Mouse (Mus musculus) neural tube, embryonic 11.5 days (tissue): ENCODE results near the gene Gja1. TPM values are rescaled to one million over a fixed set of nuclear protein-coding genes. Genes with fewer than 3 reads are reported as not detected.
A peak's percentile ranks its signal among the peaks of the same experiment; 100 is the strongest.
"Not testable (repeated sequence)": the region's sequence is repeated elsewhere in the genome, so short reads cannot be mapped to it uniquely, and the experiment has no call there.

Experiments
- ATAC-seq: fragments of 200-750 bp; cut with Nextera tagmentation; 2 replicates; pipeline ENCODE4 v1.8.0; 2017; ENCODE audit warnings: moderate number of reproducible peaks, mild to moderate bottlenecking, moderate TSS enrichment, moderate library complexity; ENCODE audit not compliant: insufficient read depth, low FRiP score, low TSS enrichment
- DNase-seq: peaks from one replicate; pipeline ENCODE4 v3.0.0-alpha.2; 2015; ENCODE audit warnings: low spot score
- H3K27ac ChIP-seq: fragments of 300-500 bp; sonication (generic); 2 replicates; pipeline ENCODE4 v1.5.1; 2014; ENCODE audit warnings: low read depth, mild to moderate bottlenecking, low read length
- H3K27me3 ChIP-seq: fragments of 300-500 bp; sonication (generic); 2 replicates; pipeline ENCODE4 v1.6.1; 2014; ENCODE audit warnings: mild to moderate bottlenecking, low read length, mixed read lengths; ENCODE audit not compliant: control insufficient read depth, insufficient read depth
- H3K36me3 ChIP-seq: fragments of 300-500 bp; sonication (generic); 2 replicates; pipeline ENCODE4 v1.6.1; 2014; ENCODE audit warnings: mild to moderate bottlenecking, low read length, moderate library complexity, mixed read lengths; ENCODE audit not compliant: control insufficient read depth, insufficient read depth
- H3K4me1 ChIP-seq: fragments of 300-500 bp; sonication (generic); 2 replicates; pipeline ENCODE4 v1.6.1; 2014; ENCODE audit warnings: low read length, mixed read lengths; ENCODE audit not compliant: control insufficient read depth, insufficient read depth
- H3K4me2 ChIP-seq: fragments of 300-500 bp; sonication (generic); 2 replicates; pipeline ENCODE4 v1.6.1; 2014; ENCODE audit warnings: low read depth, mild to moderate bottlenecking, moderate library complexity
- H3K4me3 ChIP-seq: fragments of 300-500 bp; sonication (generic); 2 replicates; pipeline ENCODE4 v1.5.1; 2014; ENCODE audit warnings: low read depth, low read length
- H3K9ac ChIP-seq: fragments of 300-500 bp; sonication (generic); 2 replicates; pipeline ENCODE4 v1.6.1; 2014; ENCODE audit warnings: mild to moderate bottlenecking, low read length
- H3K9me3 ChIP-seq: fragments of 300-500 bp; sonication (generic); 2 replicates; pipeline ENCODE4 v1.6.1; 2016; ENCODE audit warnings: low read length; ENCODE audit not compliant: control insufficient read depth
- WGBS: fragments of 180-500 bp; shearing (Covaris S2); extraction: QIAGEN DNeasy Blood & Tissue Kit; methylation state at CpG from one replicate; pipeline ENCODE4 v1.1.7; 2014; 5-methylcytosine and 5-hydroxymethylcytosine counted together
- polyA plus RNA-seq: library from polyadenylated mRNA; unstranded; fragments of >200 nt; fragmentation: Nextera tagmentation; extraction: Ambion mirVana; gene quantifications from 2 replicates; pipeline ENCODE4 v1.2.1, GENCODE M21; 2014

Gene Gja1
- polyA plus RNA-seq, 1 experiment from 2014 or later, result 158 TPM

DNA sequence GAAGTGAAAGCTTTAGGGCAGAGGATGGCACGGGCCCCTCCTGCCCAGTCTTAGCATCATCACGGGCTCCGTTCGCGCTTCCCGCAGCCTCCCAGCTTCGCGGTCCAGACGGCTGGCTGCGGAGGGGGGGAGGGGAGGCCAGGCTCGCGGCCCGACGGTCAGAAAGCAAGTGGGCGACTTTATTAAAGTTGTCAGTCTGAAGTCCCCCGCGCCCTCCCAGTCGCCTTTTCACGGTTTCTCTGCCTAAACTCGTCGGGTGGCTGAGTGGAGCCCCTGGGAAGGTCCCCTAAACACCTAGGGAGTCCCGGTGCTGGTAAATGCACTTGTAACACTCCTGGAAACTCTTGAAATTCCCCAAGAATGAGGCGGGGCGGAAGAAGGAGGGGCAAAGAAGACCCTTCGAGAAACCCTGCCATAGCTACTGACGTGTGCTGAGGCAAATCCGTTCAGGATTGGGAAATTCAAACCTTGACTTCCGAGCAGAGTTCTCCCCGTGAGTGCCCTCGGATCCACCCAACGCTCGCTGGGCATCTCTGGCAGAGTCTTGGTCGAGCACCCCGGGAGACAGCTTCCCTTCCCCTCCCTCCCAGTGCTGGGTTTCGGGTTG, 1.6 kb downstream of the Gja1 start:
- Histone ChIP-seq H3K9ac (peak overlapping the region; percentile 72), H3K36me3 (no peaks in the 10 kb centered on the region), H3K4me3 (peak overlapping the region; percentile 56), H3K27ac (peak overlapping the region; percentile 63), H3K27me3 (no peaks in the 10 kb centered on the region), H3K4me1 (peaks cover 5% of the 10 kb centered on the region; the same call in 1 of the 2 replicates), H3K9me3 (no peaks in the 10 kb centered on the region), H3K4me2 (peak overlapping the region; percentile 58)
- ATAC-seq (peak; percentile 69), DNase-seq (peak; percentile 74)
- 0% methylated on average over 35 of the region's 35 CpGs for WGBS

DNA sequence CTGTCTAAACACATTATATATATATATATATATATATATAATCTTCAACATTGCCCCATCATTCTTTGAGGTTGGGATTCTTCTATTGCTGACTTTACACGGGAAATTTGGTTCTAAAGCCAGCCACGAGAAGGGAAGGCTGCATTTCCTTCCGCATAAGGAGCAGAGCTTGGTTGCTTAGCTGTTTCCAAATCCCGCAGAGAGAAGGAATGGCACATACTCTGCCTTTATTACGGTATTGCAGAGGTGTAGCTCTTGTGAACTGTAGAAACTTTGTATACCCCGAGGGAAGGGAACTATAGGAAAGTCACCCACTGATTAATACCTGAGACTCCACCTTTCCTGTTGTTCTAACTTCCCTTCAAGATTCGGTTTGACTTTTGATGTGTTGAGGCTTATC, 2.6 kb downstream of the Gja1 start:
- Histone ChIP-seq H3K4me1 (no peaks in the 10 kb centered on the region), H3K27ac (no peak overlapping the region), H3K9ac (peak overlapping the region; percentile 72; the same call in 1 of the 2 replicates), H3K36me3 (no peaks in the 10 kb centered on the region), H3K4me2 (peak overlapping the region; percentile 58), H3K4me3 (peak overlapping the region; percentile 56), H3K27me3 (no peaks in the 10 kb centered on the region), H3K9me3 (no peaks in the 10 kb centered on the region)
- DNase-seq (no peak), ATAC-seq (no peak)
- 2% methylated on average over 7 of the region's 7 CpGs for WGBS

DNA sequence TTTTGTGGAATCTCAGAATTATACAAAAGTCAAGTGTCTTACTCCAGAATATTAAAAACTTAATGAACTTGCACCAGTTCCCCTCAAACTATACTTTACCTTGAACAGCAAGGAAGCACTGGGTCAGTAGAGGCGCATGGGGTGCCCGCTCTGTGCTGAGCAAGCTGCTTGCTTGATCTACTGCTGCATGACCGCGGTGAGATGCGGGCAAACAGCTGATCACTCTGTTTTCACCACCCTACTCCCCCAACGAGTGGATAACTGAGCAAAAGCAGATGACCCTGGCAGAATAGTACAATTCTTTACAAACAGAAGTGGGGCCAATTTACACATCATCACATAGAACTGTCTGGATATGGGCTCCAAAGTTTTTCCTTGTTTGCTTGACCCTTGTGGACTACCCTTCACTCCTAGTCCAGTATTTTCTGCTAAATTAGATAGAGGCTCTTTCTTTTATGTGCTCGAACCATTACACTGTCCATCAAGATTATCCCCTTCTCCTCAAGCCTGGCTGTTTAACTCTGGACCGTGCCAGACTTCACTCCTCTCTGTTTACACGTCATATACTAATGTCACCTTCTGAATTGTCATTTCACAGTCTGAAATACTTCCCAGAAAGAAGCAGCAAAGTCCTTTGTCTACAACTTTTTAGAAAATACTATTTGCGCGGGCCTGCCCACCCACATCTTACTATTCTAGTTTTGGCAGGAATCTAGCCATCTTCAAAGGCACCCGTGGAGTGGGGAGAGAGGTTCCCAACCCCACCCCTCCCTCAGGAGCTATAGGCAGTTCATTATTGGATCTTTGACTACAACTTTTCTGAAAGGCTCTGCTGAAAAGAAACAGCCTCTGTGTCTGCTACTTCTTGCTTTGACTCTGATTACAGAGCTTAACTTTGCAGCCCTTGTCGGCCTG, 8.3 kb downstream of the Gja1 start:
- no peak overlapping the region for H3K4me2 ChIP-seq
- H3K9ac ChIP-seq, result no peak overlapping the region
- H3K9me3 ChIP-seq, result no peaks in the 10 kb centered on the region
- H3K4me3 ChIP-seq, result no peak overlapping the region
- H3K36me3 ChIP-seq, result peaks cover 15% of the 10 kb centered on the region
- no peak overlapping the region for H3K27ac ChIP-seq
- WGBS, result 87% methylated on average over 13 of the region's 13 CpGs
- ATAC-seq, result no peak
- no peak for DNase-seq
- H3K27me3 ChIP-seq, result no peaks in the 10 kb centered on the region
- H3K4me1 ChIP-seq, result no peaks in the 10 kb centered on the region

DNA sequence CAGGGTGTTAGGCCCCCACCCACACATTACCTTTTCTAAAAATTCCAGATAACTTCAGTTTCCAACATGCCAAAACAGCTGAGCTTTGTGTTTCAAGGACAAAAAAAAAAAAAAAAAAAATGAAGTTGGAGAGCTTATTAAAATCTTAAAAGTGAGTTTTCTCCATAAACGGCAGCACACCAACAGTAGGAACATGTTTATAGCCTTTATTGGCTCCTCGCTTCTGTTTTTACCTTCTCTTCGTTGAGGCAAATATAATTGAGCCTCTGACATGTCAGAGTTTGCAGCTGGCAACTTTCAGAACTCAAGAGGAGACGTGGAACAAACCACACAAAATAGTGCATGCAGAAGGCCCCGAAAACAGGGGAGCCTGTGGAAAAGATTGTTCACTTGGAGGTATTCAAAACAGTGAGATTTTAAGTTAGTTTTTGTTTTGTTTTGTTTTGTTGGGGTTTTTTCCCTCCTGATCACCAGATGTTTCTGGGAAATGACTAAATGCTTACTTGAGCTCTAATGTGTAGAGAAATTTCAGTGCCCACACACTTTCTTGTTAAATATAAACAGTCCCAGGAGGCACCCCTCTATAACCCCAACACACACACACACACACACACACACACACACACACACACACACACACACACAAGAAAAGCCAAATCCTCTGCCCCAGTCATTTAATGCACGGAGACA, 16.1 kb downstream of the Gja1 start:
- Histone ChIP-seq H3K9ac (no peak overlapping the region), H3K4me3 (no peak overlapping the region), H3K4me1 (no peaks in the 10 kb centered on the region), H3K27ac (no peak overlapping the region), H3K27me3 (no peaks in the 10 kb centered on the region), H3K4me2 (no peak overlapping the region), H3K36me3 (peaks cover 5% of the 10 kb centered on the region), H3K9me3 (no peaks in the 10 kb centered on the region)
- ATAC-seq (no peak), DNase-seq (no peak)
- WGBS, result 79% methylated on average over 6 of the region's 6 CpGs

DNA sequence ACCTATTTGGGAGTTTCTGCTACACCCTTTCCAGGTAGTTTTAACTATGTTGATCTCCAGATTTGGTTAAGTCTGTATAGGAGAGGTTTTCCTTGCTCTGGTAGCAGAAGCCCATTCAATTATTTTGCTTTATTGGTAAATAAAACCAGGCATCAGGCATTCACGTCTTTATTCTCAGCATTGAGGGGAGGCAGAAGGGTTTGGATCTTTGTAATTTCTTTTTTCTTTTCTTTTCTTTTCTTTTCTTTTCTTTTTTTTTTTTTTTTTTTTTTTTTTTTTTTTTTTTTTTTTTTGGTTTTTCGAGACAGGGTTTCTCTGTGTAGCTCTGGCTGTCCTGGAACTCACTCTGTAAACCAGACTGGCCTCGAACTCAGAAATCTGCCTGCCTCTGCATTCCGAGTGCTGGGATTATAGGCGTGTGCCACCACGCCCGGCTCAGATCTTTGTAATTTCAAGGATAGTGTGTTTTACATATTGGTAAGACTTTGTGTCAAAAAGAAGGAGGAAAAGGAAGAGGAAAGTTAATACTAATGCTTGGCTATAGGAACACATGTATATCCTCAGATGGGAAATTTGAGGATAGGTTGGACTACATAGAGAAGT, 16.8 kb downstream of the Gja1 start:
- H3K9me3 ChIP-seq, H3K27me3 ChIP-seq, H3K4me1 ChIP-seq, H3K4me3 ChIP-seq, ATAC-seq, H3K36me3 ChIP-seq, DNase-seq, H3K27ac ChIP-seq, H3K9ac ChIP-seq, H3K4me2 ChIP-seq: not testable (repeated sequence)
- WGBS, result 93% methylated on average over 6 of the region's 7 CpGs

DNA sequence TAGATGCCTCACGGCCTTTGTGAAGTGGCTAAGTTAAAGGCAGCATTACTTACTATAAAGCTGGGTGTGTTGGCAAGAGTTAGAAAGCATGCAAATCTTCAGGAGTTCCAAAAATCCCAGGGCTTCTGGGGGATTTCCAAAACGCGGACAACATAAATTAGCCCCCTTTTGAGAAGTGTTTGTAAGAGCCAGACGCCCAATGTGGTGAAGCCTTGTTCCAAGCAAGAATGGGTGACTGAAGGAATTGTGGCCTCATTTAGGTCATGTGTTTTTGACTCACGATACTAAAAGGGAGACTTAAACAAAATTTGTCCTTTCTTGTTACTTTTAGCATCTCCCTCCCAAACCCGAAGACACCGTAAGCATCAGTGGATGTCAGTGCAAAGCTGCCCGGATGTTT, 20.7 kb downstream of the Gja1 start:
- H3K9me3 ChIP-seq, result no peaks in the 10 kb centered on the region
- DNase-seq (no peak), ATAC-seq (no peak)
- no peak overlapping the region for H3K4me2 ChIP-seq
- no peaks in the 10 kb centered on the region for H3K27me3 ChIP-seq
- H3K4me3 ChIP-seq, result no peak overlapping the region
- H3K9ac ChIP-seq, result no peak overlapping the region
- H3K4me1 ChIP-seq, result no peaks in the 10 kb centered on the region
- 80% methylated on average over 8 of the region's 8 CpGs for whole genome bisulfite sequencing
- H3K27ac ChIP-seq, result no peak overlapping the region
- H3K36me3 ChIP-seq, result no peaks in the 10 kb centered on the region

DNA sequence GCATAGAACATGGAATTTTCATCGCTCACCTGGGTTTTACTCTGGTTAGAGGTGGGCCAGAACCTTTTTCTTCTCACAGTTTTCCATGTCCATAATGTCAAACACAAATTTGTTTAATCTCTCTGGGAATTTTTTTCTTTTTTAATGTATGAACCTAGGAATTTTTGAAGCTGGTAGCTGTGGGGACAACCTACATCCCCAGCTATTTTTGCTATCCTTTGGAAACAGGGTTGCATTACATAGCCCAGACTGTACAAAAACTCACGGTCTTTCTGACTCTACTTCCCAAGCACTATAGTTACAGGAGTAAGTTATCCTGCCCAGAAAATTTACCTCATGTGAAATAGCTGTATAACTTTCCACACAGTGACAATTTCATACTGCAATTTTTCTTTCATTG, 21.2 kb downstream of the Gja1 start:
- no peaks in the 10 kb centered on the region for H3K4me1 ChIP-seq
- no peak overlapping the region for H3K27ac ChIP-seq
- no peak overlapping the region for H3K4me2 ChIP-seq
- H3K9ac ChIP-seq, result no peak overlapping the region
- no peaks in the 10 kb centered on the region for H3K9me3 ChIP-seq
- no peak for ATAC-seq
- H3K36me3 ChIP-seq, result no peaks in the 10 kb centered on the region
- H3K4me3 ChIP-seq, result no peak overlapping the region
- H3K27me3 ChIP-seq, result no peaks in the 10 kb centered on the region
- DNase-seq, result no peak
- 91% methylated on average over 2 of the region's 2 CpGs for WGBS

DNA sequence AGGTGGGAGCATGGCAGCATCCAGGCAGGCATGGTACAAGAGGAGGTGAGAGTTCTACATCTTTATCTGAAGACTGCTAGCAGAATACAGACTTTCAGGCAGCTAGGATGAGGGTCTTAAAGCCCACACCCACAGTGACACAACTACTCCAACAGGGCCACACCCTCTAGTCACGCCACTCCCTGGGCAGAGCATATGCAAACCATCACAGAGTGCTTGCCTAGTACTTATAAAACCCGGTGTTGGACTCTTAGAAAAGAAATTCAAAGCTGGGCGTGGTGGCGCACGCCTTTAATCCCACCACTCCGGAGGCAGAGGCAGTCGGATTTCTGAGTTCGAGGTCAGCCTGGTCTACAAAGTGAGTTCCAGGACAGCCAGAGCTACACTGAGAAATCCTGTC, 24.3 kb downstream of the Gja1 start:
- H3K9ac ChIP-seq, H3K36me3 ChIP-seq, H3K4me1 ChIP-seq, DNase-seq, ATAC-seq, H3K27me3 ChIP-seq, H3K4me2 ChIP-seq, H3K9me3 ChIP-seq, H3K27ac ChIP-seq, H3K4me3 ChIP-seq: not testable (repeated sequence)
- WGBS, result 95% methylated on average over 8 of the region's 8 CpGs
